Mouse (Mus musculus): ENCODE results near the gene Atg16l2. TPM values are rescaled to one million over a fixed set of nuclear protein-coding genes. Genes with fewer than 3 reads are reported as not detected.
A peak's percentile ranks its signal among the peaks of the same experiment; 100 is the strongest.

The Atg16l2 gene
- polyA plus RNA-seq, 1 experiment from 2014 or later, result 13.5 TPM

DNA sequence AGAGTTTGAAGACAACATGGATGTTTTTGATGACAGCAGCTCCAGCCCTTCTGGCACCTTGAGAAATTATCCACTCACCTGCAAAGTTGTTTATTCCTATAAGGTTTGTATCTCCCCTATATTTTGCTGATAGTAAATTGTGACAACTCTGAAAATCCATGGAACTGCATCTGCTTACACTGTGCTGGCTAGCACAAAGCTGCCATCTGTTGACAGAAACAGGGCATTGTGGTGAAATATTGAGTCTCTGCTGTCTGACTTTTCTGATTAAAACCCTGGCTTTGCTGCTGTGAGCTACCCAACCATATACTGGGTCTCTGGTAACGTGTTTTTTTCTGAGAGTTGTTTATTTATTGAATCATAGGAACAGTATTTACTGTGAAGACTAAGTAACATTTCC is 30.4 kb downstream of the Atg16l2 start:
- no peak overlapping the region for H3K27ac ChIP-seq (ENCODE audit: low read depth, low read length)
- 88% methylated on average over 1 of the region's 1 CpGs for WGBS
- H3K36me3 ChIP-seq (ENCODE audit: control insufficient read depth, insufficient read depth, low read length), result peaks cover 39% of the 10 kb centered on the region
- DNase-seq (ENCODE audit: low spot score) (peak; percentile 27), ATAC-seq (no peak)
- no peaks in the 10 kb centered on the region for H3K9me3 ChIP-seq (replicated peaks; ENCODE audit: control insufficient read depth, low read length)
- no peak overlapping the region for H3K4me3 ChIP-seq (ENCODE audit: low read depth, low read length)
- no peaks in the 10 kb centered on the region for H3K27me3 ChIP-seq (replicated peaks; ENCODE audit: control insufficient read depth, insufficient read depth, low read length)
- H3K4me2 ChIP-seq (ENCODE audit: low read length), result no peak overlapping the region
- H3K9ac ChIP-seq (ENCODE audit: low read length), result 0 out of 2 replicates have a peak overlapping the region, but pooled peaks have one; percentile 3
- H3K4me1 ChIP-seq (ENCODE audit: control insufficient read depth, insufficient read depth, low read length), result no peaks in the 10 kb centered on the region

DNA sequence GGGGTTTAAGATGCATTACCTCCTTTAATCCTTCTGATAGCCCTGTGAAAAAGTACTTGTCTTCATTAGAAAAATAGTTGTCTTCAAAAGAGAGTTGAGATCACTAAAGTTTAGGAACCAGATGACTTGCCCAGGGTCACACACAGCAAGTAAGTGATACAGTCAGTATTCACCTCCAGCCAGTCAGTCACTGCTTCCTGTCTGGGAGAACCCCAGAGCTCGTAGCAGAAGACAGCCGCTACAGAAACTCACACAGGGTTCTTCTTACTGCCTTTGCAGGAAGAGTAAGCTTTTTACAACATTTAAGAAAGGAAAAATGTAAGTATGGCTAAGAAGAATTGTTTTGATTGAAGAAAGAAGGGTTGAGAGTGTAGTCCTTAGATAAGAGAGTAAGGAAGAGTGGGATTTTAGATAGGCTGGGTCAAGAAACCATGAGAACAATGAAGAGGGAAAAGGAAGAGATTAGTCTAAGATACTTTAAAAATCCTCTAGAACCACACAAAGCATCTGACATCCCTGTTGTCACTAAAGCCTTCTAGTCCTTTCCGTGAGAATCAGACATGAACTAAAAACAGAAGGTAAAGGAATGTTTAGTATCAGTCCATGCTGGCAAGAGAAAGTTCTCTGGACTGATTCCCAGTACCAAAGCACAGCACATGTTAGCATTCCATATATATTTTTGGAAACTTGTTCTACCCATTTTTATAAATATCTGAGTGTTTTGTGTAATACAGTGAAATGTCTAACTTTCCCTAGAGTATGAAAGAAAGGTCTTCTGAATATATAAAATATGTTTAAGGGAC is 34.4 kb downstream of the Atg16l2 start:
- ATAC-seq (no peak), DNase-seq (ENCODE audit: low spot score) (no peak)
- no peak overlapping the region for H3K4me3 ChIP-seq (ENCODE audit: low read depth, low read length)
- H3K27me3 ChIP-seq (replicated peaks; ENCODE audit: control insufficient read depth, insufficient read depth, low read length), result no peaks in the 10 kb centered on the region
- H3K9me3 ChIP-seq (replicated peaks; ENCODE audit: control insufficient read depth, low read length), result no peaks in the 10 kb centered on the region
- no peaks in the 10 kb centered on the region for H3K4me1 ChIP-seq (ENCODE audit: control insufficient read depth, insufficient read depth, low read length)
- peaks cover 14% of the 10 kb centered on the region for H3K36me3 ChIP-seq (ENCODE audit: control insufficient read depth, insufficient read depth, low read length)
- WGBS, result 85% methylated on average over 3 of the region's 3 CpGs
- H3K9ac ChIP-seq (ENCODE audit: low read length), result no peak overlapping the region
- H3K4me2 ChIP-seq (ENCODE audit: low read length), result no peak overlapping the region
- no peak overlapping the region for H3K27ac ChIP-seq (ENCODE audit: low read depth, low read length)

DNA sequence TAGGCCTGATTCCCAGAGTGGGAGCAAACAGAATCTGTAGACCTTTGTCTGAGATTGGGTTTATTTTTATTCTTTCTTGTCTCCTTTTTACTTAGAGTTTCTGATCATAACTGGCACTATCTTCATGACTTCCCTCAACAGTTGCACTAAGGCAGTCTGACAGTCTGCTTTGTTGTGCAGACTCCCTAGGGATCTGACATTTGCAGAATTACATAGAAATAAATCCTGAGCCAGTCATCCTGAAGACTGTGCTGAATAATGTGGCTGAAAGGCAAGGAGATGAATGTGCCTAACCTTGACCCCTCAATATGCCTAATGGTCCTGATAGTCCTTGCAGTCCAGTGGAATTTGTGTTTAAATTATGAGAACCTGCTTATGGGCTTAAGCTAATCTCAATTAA is 38.5 kb downstream of the Atg16l2 start:
- peaks cover 31% of the 10 kb centered on the region for H3K36me3 ChIP-seq (ENCODE audit: control insufficient read depth, insufficient read depth, low read length)
- H3K4me1 ChIP-seq (ENCODE audit: control insufficient read depth, insufficient read depth, low read length), result no peaks in the 10 kb centered on the region
- H3K4me3 ChIP-seq (ENCODE audit: low read depth, low read length), result no peak overlapping the region
- no peak overlapping the region for H3K9ac ChIP-seq (ENCODE audit: low read length)
- no peak overlapping the region for H3K4me2 ChIP-seq (ENCODE audit: low read length)
- DNase-seq (ENCODE audit: low spot score) (peak; percentile 15), ATAC-seq (no peak)
- H3K27me3 ChIP-seq (replicated peaks; ENCODE audit: control insufficient read depth, insufficient read depth, low read length), result no peaks in the 10 kb centered on the region
- H3K27ac ChIP-seq (ENCODE audit: low read depth, low read length), result no peak overlapping the region
- H3K9me3 ChIP-seq (replicated peaks; ENCODE audit: control insufficient read depth, low read length), result no peaks in the 10 kb centered on the region

DNA sequence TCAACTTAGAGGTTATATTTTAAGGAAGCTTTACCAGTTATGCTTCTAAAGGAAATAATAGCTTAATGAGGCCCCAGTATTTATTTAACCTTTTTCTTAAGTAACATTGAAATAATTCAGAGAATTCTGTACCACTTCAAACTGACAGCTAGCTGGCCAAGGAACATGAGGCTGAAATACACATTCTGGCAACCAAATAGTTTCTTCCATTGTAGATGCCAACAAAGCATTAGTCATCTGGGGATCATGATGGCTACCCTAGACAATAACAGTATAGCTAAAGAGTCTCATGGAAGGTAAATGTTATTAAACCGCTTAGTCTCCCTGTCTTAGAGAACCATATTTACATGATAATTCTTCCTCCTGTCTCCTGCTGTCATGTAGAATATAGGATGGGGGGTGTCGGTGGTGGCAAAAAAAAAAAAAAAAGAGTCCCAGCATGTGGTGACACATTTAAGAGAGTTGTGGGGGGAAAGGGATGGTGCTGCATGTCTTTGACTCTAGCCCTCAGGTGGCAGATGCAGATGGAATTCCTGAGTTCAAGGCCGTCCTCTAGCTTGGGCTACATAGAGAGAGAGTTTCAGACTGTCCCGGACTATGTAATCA is 40.0 kb downstream of the Atg16l2 start:
- WGBS, result 87% methylated on average over 4 of the region's 4 CpGs
- Histone ChIP-seq H3K9ac (ENCODE audit: low read length) (no peak overlapping the region), H3K4me1 (ENCODE audit: control insufficient read depth, insufficient read depth, low read length) (no peaks in the 10 kb centered on the region), H3K27me3 (replicated peaks; ENCODE audit: control insufficient read depth, insufficient read depth, low read length) (no peaks in the 10 kb centered on the region), H3K4me2 (ENCODE audit: low read length) (no peak overlapping the region), H3K9me3 (replicated peaks; ENCODE audit: control insufficient read depth, low read length) (no peaks in the 10 kb centered on the region), H3K27ac (ENCODE audit: low read depth, low read length) (no peak overlapping the region), H3K36me3 (ENCODE audit: control insufficient read depth, insufficient read depth, low read length) (peaks cover 31% of the 10 kb centered on the region), H3K4me3 (ENCODE audit: low read depth, low read length) (no peak overlapping the region)
- ATAC-seq (no peak), DNase-seq (ENCODE audit: low spot score) (no peak)

GRCm38 (mm10) chr7:101258482-101258881 is 43.6 kb downstream of the Atg16l2 start:
- Histone ChIP-seq H3K4me2 (ENCODE audit: low read length) (no peak overlapping the region), H3K4me3 (ENCODE audit: low read depth, low read length) (no peak overlapping the region), H3K27me3 (replicated peaks; ENCODE audit: control insufficient read depth, insufficient read depth, low read length) (no peaks in the 10 kb centered on the region), H3K27ac (ENCODE audit: low read depth, low read length) (no peak overlapping the region), H3K9me3 (replicated peaks; ENCODE audit: control insufficient read depth, low read length) (no peaks in the 10 kb centered on the region), H3K36me3 (ENCODE audit: control insufficient read depth, insufficient read depth, low read length) (peaks cover 44% of the 10 kb centered on the region), H3K9ac (ENCODE audit: low read length) (no peak overlapping the region), H3K4me1 (ENCODE audit: control insufficient read depth, insufficient read depth, low read length) (no peaks in the 10 kb centered on the region)
- no peak for ATAC-seq
- no peak for DNase-seq (ENCODE audit: low spot score)

- Histone ChIP-seq H3K4me1 (ENCODE audit: control insufficient read depth, insufficient read depth, low read length) (no peaks in the 10 kb centered on the region), H3K27ac (ENCODE audit: low read depth, low read length) (no peak overlapping the region), H3K4me3 (ENCODE audit: low read depth, low read length) (no peak overlapping the region), H3K9ac (ENCODE audit: low read length) (no peak overlapping the region), H3K4me2 (ENCODE audit: low read length) (no peak overlapping the region), H3K27me3 (replicated peaks; ENCODE audit: control insufficient read depth, insufficient read depth, low read length) (no peaks in the 10 kb centered on the region), H3K36me3 (ENCODE audit: control insufficient read depth, insufficient read depth, low read length) (peaks cover 33% of the 10 kb centered on the region), H3K9me3 (replicated peaks; ENCODE audit: control insufficient read depth, low read length) (no peaks in the 10 kb centered on the region)
- 86% methylated on average over 2 of the region's 2 CpGs for WGBS
- DNase-seq (ENCODE audit: low spot score) (no peak), ATAC-seq (no peak)
These were observed 49.0 kb downstream of the Atg16l2 start for GRCm38 (mm10) chr7:101253071-101253470.

DNA sequence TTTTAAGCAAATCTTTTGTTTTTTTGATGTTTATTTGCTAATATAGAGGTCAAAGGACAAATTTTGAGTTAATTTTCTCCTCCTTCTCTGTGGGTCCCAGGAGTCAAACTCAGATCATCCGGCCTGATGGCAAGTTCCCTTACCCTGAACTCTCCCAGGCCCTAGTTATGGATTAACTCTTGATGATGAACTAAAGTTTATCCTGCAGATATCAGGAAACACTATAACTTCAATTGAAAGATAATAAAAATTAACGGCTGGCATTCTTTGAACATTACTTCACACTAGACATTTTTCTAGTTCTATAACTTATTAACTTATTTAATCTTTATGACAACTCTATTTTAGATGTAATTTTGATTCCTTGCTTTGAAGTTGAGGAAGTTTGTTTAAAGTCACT is 52.9 kb downstream of the Atg16l2 start:
- no peak for DNase-seq (ENCODE audit: low spot score)
- Histone ChIP-seq H3K9ac (ENCODE audit: low read length) (no peak overlapping the region), H3K9me3 (replicated peaks; ENCODE audit: control insufficient read depth, low read length) (no peaks in the 10 kb centered on the region), H3K4me2 (ENCODE audit: low read length) (no peak overlapping the region), H3K4me1 (ENCODE audit: control insufficient read depth, insufficient read depth, low read length) (no peaks in the 10 kb centered on the region), H3K36me3 (ENCODE audit: control insufficient read depth, insufficient read depth, low read length) (peaks cover 26% of the 10 kb centered on the region), H3K4me3 (ENCODE audit: low read depth, low read length) (no peak overlapping the region), H3K27ac (ENCODE audit: low read depth, low read length) (no peak overlapping the region), H3K27me3 (replicated peaks; ENCODE audit: control insufficient read depth, insufficient read depth, low read length) (no peaks in the 10 kb centered on the region)
- ATAC-seq, result no peak
- WGBS, result 73% methylated on average over 2 of the region's 2 CpGs

GRCm38 (mm10) chr7:101248760-101249159 is 53.3 kb downstream of the Atg16l2 start:
- Histone ChIP-seq H3K9ac (ENCODE audit: low read length) (no peak overlapping the region), H3K36me3 (ENCODE audit: control insufficient read depth, insufficient read depth, low read length) (peaks cover 23% of the 10 kb centered on the region), H3K4me2 (ENCODE audit: low read length) (no peak overlapping the region), H3K4me1 (ENCODE audit: control insufficient read depth, insufficient read depth, low read length) (no peaks in the 10 kb centered on the region), H3K4me3 (ENCODE audit: low read depth, low read length) (no peak overlapping the region), H3K9me3 (replicated peaks; ENCODE audit: control insufficient read depth, low read length) (no peaks in the 10 kb centered on the region), H3K27ac (ENCODE audit: low read depth, low read length) (no peak overlapping the region), H3K27me3 (replicated peaks; ENCODE audit: control insufficient read depth, insufficient read depth, low read length) (no peaks in the 10 kb centered on the region)
- no peak for DNase-seq (ENCODE audit: low spot score)
- ATAC-seq, result no peak
- 95% methylated on average over 4 of the region's 4 CpGs for WGBS
